Mouse (Mus musculus) stomach, embryonic 14.5 days (tissue): ENCODE results near the gene Cep85l. TPM values are rescaled to one million over a fixed set of nuclear protein-coding genes. Genes with fewer than 3 reads are reported as not detected.

Experiments used
- ATAC-seq: fragments of 200-750 bp; cut with Nextera tagmentation; 2 replicates; pipeline ENCODE4 v1.8.0; 2017; ENCODE audit warnings: low read depth, moderate TSS enrichment; ENCODE audit not compliant: insufficient number of reproducible peaks, insufficient read depth, low FRiP score
- H3K27ac ChIP-seq: fragments of 300-500 bp; sonication (generic); 2 replicates; pipeline ENCODE4 v1.5.1; 2014; ENCODE audit warnings: mild to moderate bottlenecking, low read length, moderate library complexity, mixed read lengths
- H3K27me3 ChIP-seq: fragments of 300-500 bp; sonication (generic); 2 replicates; pipeline ENCODE4 v1.6.1; 2014; ENCODE audit warnings: low read length, control low read depth, mixed read lengths; ENCODE audit not compliant: control insufficient read depth, insufficient read depth
- H3K36me3 ChIP-seq: fragments of 300-500 bp; sonication (generic); 2 replicates; pipeline ENCODE4 v1.6.1; 2014; ENCODE audit warnings: mild to moderate bottlenecking, control low read depth, low read length, moderate library complexity, mixed read lengths; ENCODE audit not compliant: control insufficient read depth, insufficient read depth
- H3K4me1 ChIP-seq: fragments of 300-500 bp; sonication (generic); 2 replicates; pipeline ENCODE4 v1.6.1; 2014; ENCODE audit warnings: low read length, control low read depth, mixed read lengths; ENCODE audit not compliant: control insufficient read depth, insufficient read depth
- H3K4me2 ChIP-seq: fragments of 300-500 bp; sonication (generic); replicated peaks from 2 replicates; pipeline ENCODE4 v1.6.1; 2014; ENCODE audit warnings: low read depth, low read length, control low read depth
- H3K4me3 ChIP-seq: fragments of 300-500 bp; sonication (generic); 2 replicates; pipeline ENCODE4 v1.5.1; 2014; ENCODE audit warnings: low read depth, low read length, control low read depth
- H3K9ac ChIP-seq: fragments of 300-500 bp; sonication (generic); replicated peaks from 2 replicates; pipeline ENCODE4 v1.6.1; 2014; ENCODE audit warnings: low read depth, mild to moderate bottlenecking, control low read depth, low read length, moderate library complexity, mixed read lengths
- H3K9me3 ChIP-seq: fragments of 300-500 bp; sonication (generic); 2 replicates; pipeline ENCODE4 v1.6.1; 2016; ENCODE audit warnings: low read depth, low read length, control low read depth; ENCODE audit not compliant: control insufficient read depth
- WGBS: fragments of 180-500 bp; shearing (Covaris S2); extraction: QIAGEN DNeasy Blood & Tissue Kit; methylation state at CpG from one replicate; pipeline ENCODE4 v1.1.7; 2014; 5-methylcytosine and 5-hydroxymethylcytosine counted together
- polyA plus RNA-seq: library from polyadenylated mRNA; unstranded; fragments of >200 nt; fragmentation: Nextera tagmentation; extraction: Ambion mirVana; gene quantifications from 2 replicates; pipeline ENCODE4 v1.2.1, GENCODE M21; 2014

Cep85l gene
- polyA plus RNA-seq, 1 experiment from 2014 or later = 13.7 TPM

- H3K9ac ChIP-seq = no peak overlapping the region
- H3K4me1 ChIP-seq = peaks cover 4% of the 10 kb centered on the region; the same call in 1 of the 2 replicates
- H3K9me3 ChIP-seq = no peaks in the 10 kb centered on the region
- no peaks in the 10 kb centered on the region for H3K36me3 ChIP-seq
- WGBS = 95% methylated on average over 1 of the region's 1 CpGs
- no peak overlapping the region for H3K4me2 ChIP-seq
- no peak for ATAC-seq
- H3K27ac ChIP-seq = no peak overlapping the region
- H3K4me3 ChIP-seq = no peak overlapping the region
- H3K27me3 ChIP-seq = no peaks in the 10 kb centered on the region
Observed at GRCm38 (mm10) chr10:53384896-53385295, 5.1 kb upstream of the Cep85l start.

- H3K4me3 ChIP-seq = no peak overlapping the region
- H3K27me3 ChIP-seq = no peaks in the 10 kb centered on the region
- 59% methylated on average over 7 of the region's 7 CpGs for WGBS
- H3K4me2 ChIP-seq = no peak overlapping the region
- no peak overlapping the region for H3K27ac ChIP-seq
- H3K9ac ChIP-seq = no peak overlapping the region
- no peaks in the 10 kb centered on the region for H3K36me3 ChIP-seq
- no peaks in the 10 kb centered on the region for H3K9me3 ChIP-seq
- ATAC-seq = no peak
- H3K4me1 ChIP-seq = peaks cover 4% of the 10 kb centered on the region; the same call in 1 of the 2 replicates
Observed at GRCm38 (mm10) chr10:53382696-53383365, 3.1 kb upstream of the Cep85l start.

- peak overlapping the region; percentile 63 for H3K4me2 ChIP-seq
- H3K4me1 ChIP-seq = peaks cover 10% of the 10 kb centered on the region; the same call in 1 of the 2 replicates
- no peaks in the 10 kb centered on the region for H3K36me3 ChIP-seq
- peak; percentile 82 for ATAC-seq
- no peaks in the 10 kb centered on the region for H3K9me3 ChIP-seq
- H3K27ac ChIP-seq = peak overlapping the region; percentile 98
- H3K9ac ChIP-seq = peak overlapping the region; percentile 98
- under 1% methylated on average over 56 of the region's 59 CpGs for WGBS
- peak overlapping the region; percentile 90 for H3K4me3 ChIP-seq
- H3K27me3 ChIP-seq = no peaks in the 10 kb centered on the region
Observed at GRCm38 (mm10) chr10:53378981-53379708, 602 bp downstream of the Cep85l start.

GRCm38 (mm10) chr10:53378296-53378695 is 1.5 kb downstream of the Cep85l start:
- peak overlapping the region; percentile 63 for H3K4me2 ChIP-seq
- H3K27ac ChIP-seq = no peak overlapping the region
- ATAC-seq = no peak
- H3K27me3 ChIP-seq = no peaks in the 10 kb centered on the region
- peaks cover 10% of the 10 kb centered on the region; the same call in 1 of the 2 replicates for H3K4me1 ChIP-seq
- 70% methylated on average over 6 of the region's 6 CpGs for WGBS
- no peaks in the 10 kb centered on the region; the same call in 1 of the 2 replicates for H3K9me3 ChIP-seq
- no peaks in the 10 kb centered on the region for H3K36me3 ChIP-seq
- H3K9ac ChIP-seq = peak overlapping the region; percentile 98; the same call in 1 of the 2 replicates
- peak overlapping the region; percentile 90 for H3K4me3 ChIP-seq

- 0 out of 2 replicates have a peak overlapping the region, but pooled peaks have one; percentile 2 for H3K4me2 ChIP-seq
- no peak overlapping the region for H3K9ac ChIP-seq
- no peak overlapping the region for H3K4me3 ChIP-seq
- no peaks in the 10 kb centered on the region for H3K36me3 ChIP-seq
- no peak overlapping the region for H3K27ac ChIP-seq
- no peaks in the 10 kb centered on the region for H3K27me3 ChIP-seq
- no peak for ATAC-seq
- H3K4me1 ChIP-seq = peaks cover 10% of the 10 kb centered on the region; the same call in 1 of the 2 replicates
- no peaks in the 10 kb centered on the region; the same call in 1 of the 2 replicates for H3K9me3 ChIP-seq
Observed at GRCm38 (mm10) chr10:53377096-53377495, 2.7 kb downstream of the Cep85l start.

GRCm38 (mm10) chr10:53373885-53374578 is 5.7 kb downstream of the Cep85l start:
- WGBS = 90% methylated on average over 6 of the region's 6 CpGs
- no peak overlapping the region for H3K27ac ChIP-seq
- H3K9ac ChIP-seq = no peak overlapping the region
- no peaks in the 10 kb centered on the region for H3K36me3 ChIP-seq
- H3K4me3 ChIP-seq = no peak overlapping the region
- H3K9me3 ChIP-seq = peaks cover 7% of the 10 kb centered on the region
- peaks cover 7% of the 10 kb centered on the region; the same call in 1 of the 2 replicates for H3K4me1 ChIP-seq
- no peak overlapping the region for H3K4me2 ChIP-seq
- no peaks in the 10 kb centered on the region for H3K27me3 ChIP-seq
- no peak for ATAC-seq

- no peak overlapping the region for H3K4me3 ChIP-seq
- no peaks in the 10 kb centered on the region for H3K27me3 ChIP-seq
- no peak for ATAC-seq
- no peak overlapping the region for H3K4me2 ChIP-seq
- H3K9ac ChIP-seq = no peak overlapping the region
- H3K4me1 ChIP-seq = no peaks in the 10 kb centered on the region
- WGBS = 94% methylated on average over 2 of the region's 2 CpGs
- no peak overlapping the region for H3K27ac ChIP-seq
- H3K9me3 ChIP-seq = peaks cover 7% of the 10 kb centered on the region; the same call in 1 of the 2 replicates
- H3K36me3 ChIP-seq = no peaks in the 10 kb centered on the region; the same call in 1 of the 2 replicates
Observed at GRCm38 (mm10) chr10:53367265-53367664, 12.5 kb downstream of the Cep85l start.

GRCm38 (mm10) chr10:53364311-53364710 is 15.4 kb downstream of the Cep85l start:
- Histone ChIP-seq H3K9me3 (no peaks in the 10 kb centered on the region), H3K27me3 (no peaks in the 10 kb centered on the region), H3K36me3 (no peaks in the 10 kb centered on the region; the same call in 1 of the 2 replicates), H3K4me3 (no peak overlapping the region), H3K4me1 (no peaks in the 10 kb centered on the region), H3K9ac (no peak overlapping the region), H3K27ac (no peak overlapping the region), H3K4me2 (no peak overlapping the region)
- no peak for ATAC-seq
